Mouse (Mus musculus): ENCODE results near the gene Fam83d.

Fam83d gene

GRCm38 (mm10) chr2:158767742-158768339 is at the start of gene Fam83d:
Gene Fam83d (plus strand): TSS chr2:158768093.
- Histone ChIP-seq H3K27me3 (ENCODE audit: control insufficient read depth, insufficient read depth, low read length, poor library complexity, severe bottlenecking) (no peaks in the 10 kb centered on the region), H3K36me3 (ENCODE audit: control insufficient read depth, insufficient read depth, low read length, poor library complexity, severe bottlenecking) (peaks cover 3% of the 10 kb centered on the region; the same call in 1 of the 2 replicates)
- DNase-seq (ENCODE audit: low read depth, low spot score), result peak; percentile 97

- H3K36me3 ChIP-seq (ENCODE audit: control insufficient read depth, insufficient read depth, low read length, poor library complexity, severe bottlenecking), result no peaks in the 10 kb centered on the region; the same call in 1 of the 2 replicates
- H3K27me3 ChIP-seq (ENCODE audit: control insufficient read depth, insufficient read depth, low read length, poor library complexity, severe bottlenecking), result no peaks in the 10 kb centered on the region
- DNase-seq (ENCODE audit: low read depth, low spot score), result peak; percentile 84
Observed at GRCm38 (mm10) chr2:158718816-158719549, 48.9 kb upstream of the Fam83d start.

GRCm38 (mm10) chr2:158720715-158721370 is 47.0 kb upstream of the Fam83d start:
- Histone ChIP-seq H3K36me3 (ENCODE audit: control insufficient read depth, insufficient read depth, low read length, poor library complexity, severe bottlenecking) (no peaks in the 10 kb centered on the region; the same call in 1 of the 2 replicates), H3K27me3 (ENCODE audit: control insufficient read depth, insufficient read depth, low read length, poor library complexity, severe bottlenecking) (no peaks in the 10 kb centered on the region)
- no peak for DNase-seq (ENCODE audit: low read depth, low spot score)

- Histone ChIP-seq H3K36me3 (ENCODE audit: control insufficient read depth, insufficient read depth, low read length, poor library complexity, severe bottlenecking) (no peaks in the 10 kb centered on the region; the same call in 1 of the 2 replicates), H3K27me3 (ENCODE audit: control insufficient read depth, insufficient read depth, low read length, poor library complexity, severe bottlenecking) (no peaks in the 10 kb centered on the region)
- DNase-seq (ENCODE audit: low read depth, low spot score), result no peak
Observed at GRCm38 (mm10) chr2:158721481-158721880, 46.4 kb upstream of the Fam83d start.

- DNase-seq (ENCODE audit: low read depth, low spot score), result peak; percentile 44
- no peaks in the 10 kb centered on the region; the same call in 1 of the 2 replicates for H3K36me3 ChIP-seq (ENCODE audit: control insufficient read depth, insufficient read depth, low read length, poor library complexity, severe bottlenecking)
Observed at GRCm38 (mm10) chr2:158722135-158722534, 45.8 kb upstream of the Fam83d start.

GRCm38 (mm10) chr2:158722991-158723551 is 44.8 kb upstream of the Fam83d start:
- Histone ChIP-seq H3K27me3 (ENCODE audit: control insufficient read depth, insufficient read depth, low read length, poor library complexity, severe bottlenecking) (no peaks in the 10 kb centered on the region), H3K36me3 (ENCODE audit: control insufficient read depth, insufficient read depth, low read length, poor library complexity, severe bottlenecking) (no peaks in the 10 kb centered on the region; the same call in 1 of the 2 replicates)
- DNase-seq (ENCODE audit: low read depth, low spot score), result peak; percentile 68

More at GRCm38 (mm10) chr2:158722135-158722534, 45.8 kb upstream of the Fam83d start:
- H3K27me3 ChIP-seq (ENCODE audit: control insufficient read depth, insufficient read depth, low read length, poor library complexity, severe bottlenecking), result no peaks in the 10 kb centered on the region

- H3K27me3 ChIP-seq (ENCODE audit: control insufficient read depth, insufficient read depth, low read length, poor library complexity, severe bottlenecking), result no peaks in the 10 kb centered on the region
- H3K36me3 ChIP-seq (ENCODE audit: control insufficient read depth, insufficient read depth, low read length, poor library complexity, severe bottlenecking), result no peaks in the 10 kb centered on the region
- no peak for DNase-seq (ENCODE audit: low read depth, low spot score)
Observed at GRCm38 (mm10) chr2:158723806-158724205, 44.1 kb upstream of the Fam83d start.

- Histone ChIP-seq H3K36me3 (ENCODE audit: control insufficient read depth, insufficient read depth, low read length, poor library complexity, severe bottlenecking) (peaks cover 2% of the 10 kb centered on the region; the same call in 1 of the 2 replicates), H3K27me3 (ENCODE audit: control insufficient read depth, insufficient read depth, low read length, poor library complexity, severe bottlenecking) (no peaks in the 10 kb centered on the region)
Observed at GRCm38 (mm10) chr2:158726252-158726651, 41.6 kb upstream of the Fam83d start.

GRCm38 (mm10) chr2:158728061-158728815 is 39.7 kb upstream of the Fam83d start:
- DNase-seq (ENCODE audit: low read depth, low spot score), result peak; percentile 48
- Histone ChIP-seq H3K27me3 (ENCODE audit: control insufficient read depth, insufficient read depth, low read length, poor library complexity, severe bottlenecking) (no peaks in the 10 kb centered on the region), H3K36me3 (ENCODE audit: control insufficient read depth, insufficient read depth, low read length, poor library complexity, severe bottlenecking) (peaks cover 2% of the 10 kb centered on the region; the same call in 1 of the 2 replicates)

More at GRCm38 (mm10) chr2:158726252-158726651, 41.6 kb upstream of the Fam83d start:
- DNase-seq (ENCODE audit: low read depth, low spot score), result peak; percentile 34

- peaks cover 2% of the 10 kb centered on the region; the same call in 1 of the 2 replicates for H3K36me3 ChIP-seq (ENCODE audit: control insufficient read depth, insufficient read depth, low read length, poor library complexity, severe bottlenecking)
- DNase-seq (ENCODE audit: low read depth, low spot score), result no peak
Observed at GRCm38 (mm10) chr2:158730896-158731295, 37.0 kb upstream of the Fam83d start.

GRCm38 (mm10) chr2:158732521-158732920 is 35.4 kb upstream of the Fam83d start:
- Histone ChIP-seq H3K27me3 (ENCODE audit: control insufficient read depth, insufficient read depth, low read length, poor library complexity, severe bottlenecking) (no peaks in the 10 kb centered on the region), H3K36me3 (ENCODE audit: control insufficient read depth, insufficient read depth, low read length, poor library complexity, severe bottlenecking) (peaks cover 2% of the 10 kb centered on the region; the same call in 1 of the 2 replicates)
- DNase-seq (ENCODE audit: low read depth, low spot score), result no peak

More at GRCm38 (mm10) chr2:158730896-158731295, 37.0 kb upstream of the Fam83d start:
- H3K27me3 ChIP-seq (ENCODE audit: control insufficient read depth, insufficient read depth, low read length, poor library complexity, severe bottlenecking), result no peaks in the 10 kb centered on the region

- no peak for DNase-seq (ENCODE audit: low read depth, low spot score)
- Histone ChIP-seq H3K36me3 (ENCODE audit: control insufficient read depth, insufficient read depth, low read length, poor library complexity, severe bottlenecking) (peaks cover 2% of the 10 kb centered on the region; the same call in 1 of the 2 replicates), H3K27me3 (ENCODE audit: control insufficient read depth, insufficient read depth, low read length, poor library complexity, severe bottlenecking) (no peaks in the 10 kb centered on the region)
Observed at GRCm38 (mm10) chr2:158733136-158733535, 34.8 kb upstream of the Fam83d start.

GRCm38 (mm10) chr2:158733914-158734313 is 34.0 kb upstream of the Fam83d start:
- DNase-seq (ENCODE audit: low read depth, low spot score), result peak; percentile 68
- peaks cover 2% of the 10 kb centered on the region; the same call in 1 of the 2 replicates for H3K36me3 ChIP-seq (ENCODE audit: control insufficient read depth, insufficient read depth, low read length, poor library complexity, severe bottlenecking)
- H3K27me3 ChIP-seq (ENCODE audit: control insufficient read depth, insufficient read depth, low read length, poor library complexity, severe bottlenecking), result no peaks in the 10 kb centered on the region

All from splenic B cell, adult 2 months (primary cell).